ENCODE assay signal across 17 mouse cellular contexts in the genomic region with DNA sequence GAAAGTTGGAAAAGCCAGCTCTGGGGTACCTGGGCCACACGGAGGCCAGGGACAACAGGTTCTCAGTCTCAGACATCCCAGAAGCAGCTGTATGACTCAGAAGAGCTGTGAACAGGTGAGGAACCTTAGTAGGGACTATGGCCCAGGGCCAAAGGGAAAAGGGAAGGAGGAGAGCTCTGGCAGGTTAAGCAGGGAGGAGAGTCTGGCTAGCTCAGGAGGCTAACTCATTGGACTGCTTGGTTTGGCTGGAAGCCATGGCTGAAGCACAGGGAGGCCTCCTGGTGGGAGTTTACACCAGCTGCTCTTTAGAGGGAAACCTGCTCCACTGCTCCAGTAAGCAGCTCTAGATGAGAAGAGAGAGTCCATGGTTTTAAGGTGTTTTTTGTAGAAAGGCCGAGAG.
DNase-seq lines count a peak whose midpoint lies in the region; ATAC-seq and TF ChIP-seq lines count a peak whose summit lies in the region.
"Had no signal": no experiment of that assay in that cellular context is flagged by ENCODE, and none has a peak within 500 bp of the region (broad histone marks: within the 10 kb centered on the region; RNA-seq: fewer than 3 reads in every experiment).

No protein-coding gene starts in this region.

- H3K4me2 ChIP-seq in hindbrain, postnatal 0 days (ENCODE audit: low read depth, low read length) = no peak overlapping the region
- no peak overlapping the region for H3K4me2 ChIP-seq in hindbrain, embryonic 12.5 days (replicated peaks)
- no peak overlapping the region for H3K4me2 ChIP-seq in lung, embryonic 14.5 days
- no peak overlapping the region for H3K4me2 ChIP-seq in embryonic facial prominence, embryonic 15.5 days (replicated peaks)
- H3K4me2 ChIP-seq: embryonic facial prominence, embryonic 13.5 days; hindbrain, embryonic 13.5 days; liver, embryonic 13.5 days; midbrain, embryonic 15.5 days had no signal

- H3K27ac ChIP-seq in hindbrain, postnatal 0 days = no peak overlapping the region
- H3K27ac ChIP-seq in hindbrain, embryonic 12.5 days = no peak overlapping the region
- no peak overlapping the region for H3K27ac ChIP-seq in lung, embryonic 14.5 days (ENCODE audit: low read depth)
- H3K27ac ChIP-seq in embryonic facial prominence, embryonic 15.5 days (replicated peaks) = no peak overlapping the region
- H3K27ac ChIP-seq: embryonic facial prominence, embryonic 13.5 days; heart, adult 2 months; hindbrain, embryonic 13.5 days; liver, embryonic 13.5 days; midbrain, embryonic 15.5 days had no signal

- H3K4me3 ChIP-seq in hindbrain, postnatal 0 days (ENCODE audit: low read length) = no peak overlapping the region
- H3K4me3 ChIP-seq in hindbrain, embryonic 12.5 days = no peak overlapping the region
- H3K4me3 ChIP-seq in lung, embryonic 14.5 days (ENCODE audit: low read depth, low read length) = no peak overlapping the region
- H3K4me3 ChIP-seq in embryonic facial prominence, embryonic 15.5 days (replicated peaks) = no peak overlapping the region
- H3K4me3 ChIP-seq: embryonic facial prominence, embryonic 13.5 days; heart, adult 2 months; hindbrain, embryonic 13.5 days; liver, embryonic 13.5 days; midbrain, embryonic 15.5 days had no signal

- H3K9ac ChIP-seq in hindbrain, postnatal 0 days (replicated peaks; ENCODE audit: low read length) = no peak overlapping the region
- H3K9ac ChIP-seq in hindbrain, embryonic 12.5 days = no peak overlapping the region
- H3K9ac ChIP-seq in lung, embryonic 14.5 days = no peak overlapping the region
- no peak overlapping the region for H3K9ac ChIP-seq in embryonic facial prominence, embryonic 15.5 days
- H3K9ac ChIP-seq: embryonic facial prominence, embryonic 13.5 days; hindbrain, embryonic 13.5 days; liver, embryonic 13.5 days; midbrain, embryonic 15.5 days had no signal

- no peaks in the 10 kb centered on the region for H3K4me1 ChIP-seq in hindbrain, postnatal 0 days (ENCODE audit: insufficient read depth, low read length)
- no peaks in the 10 kb centered on the region for H3K4me1 ChIP-seq in hindbrain, embryonic 12.5 days
- H3K4me1 ChIP-seq in lung, embryonic 14.5 days (ENCODE audit: insufficient read depth) = no peaks in the 10 kb centered on the region
- H3K4me1 ChIP-seq in embryonic facial prominence, embryonic 15.5 days = no peaks in the 10 kb centered on the region
- H3K4me1 ChIP-seq: embryonic facial prominence, embryonic 13.5 days; hindbrain, embryonic 13.5 days; liver, embryonic 13.5 days; midbrain, embryonic 15.5 days had no signal

- peak; percentile 14 for DNase-seq in hindbrain, postnatal 0 days (ENCODE audit: low spot score)
- peak; percentile 14 for DNase-seq in lung, embryonic 14.5 days
- no peak for DNase-seq in lung, postnatal 4 days
- DNase-seq in cerebellum, postnatal 14 days = peak; percentile 43 to 63
- DNase-seq in heart, postnatal 25 days (ENCODE audit: low spot score) = no peak
- DNase-seq: gastrocnemius, postnatal 10 days; layer of hippocampus, adult 9-11 months; liver, embryonic 13.5 days; thymus, adult 2 months had no signal

- no peak for TF ChIP-seq CTCF in hindbrain, postnatal 0 days (IDR thresholded peaks at IDR 0.05; ENCODE audit: low read depth)
- TF ChIP-seq CTCF in lung, embryonic 14.5 days (IDR thresholded peaks at IDR 0.05; ENCODE audit: low read depth) = no peak

- no peak for ATAC-seq in hindbrain, postnatal 0 days
- no peak for ATAC-seq in hindbrain, embryonic 12.5 days (ENCODE audit: low FRiP score)
- ATAC-seq in lung, embryonic 14.5 days (ENCODE audit: insufficient read depth) = no peak
- ATAC-seq in embryonic facial prominence, embryonic 15.5 days (ENCODE audit: insufficient number of reproducible peaks, low FRiP score, low TSS enrichment, low read depth) = peak; percentile 51
- ATAC-seq: forebrain, embryonic 16.5 days; midbrain, embryonic 15.5 days had no signal

- intact Hi-C loops in heart, postnatal 25 days (cut with DNase I) = no loop called here

- H3K36me3 ChIP-seq in hindbrain, postnatal 0 days (ENCODE audit: insufficient read depth, low read length) = no peaks in the 10 kb centered on the region
- H3K36me3 ChIP-seq in hindbrain, embryonic 12.5 days = no peaks in the 10 kb centered on the region
- no peaks in the 10 kb centered on the region for H3K36me3 ChIP-seq in lung, embryonic 14.5 days (ENCODE audit: insufficient read depth)
- H3K36me3 ChIP-seq in embryonic facial prominence, embryonic 15.5 days = no peaks in the 10 kb centered on the region
- H3K36me3 ChIP-seq: embryonic facial prominence, embryonic 13.5 days; G1E; hindbrain, embryonic 13.5 days; liver, embryonic 13.5 days; midbrain, embryonic 15.5 days had no signal

- no peaks in the 10 kb centered on the region for H3K27me3 ChIP-seq in hindbrain, postnatal 0 days (ENCODE audit: insufficient read depth, low read length)
- no peaks in the 10 kb centered on the region for H3K27me3 ChIP-seq in hindbrain, embryonic 12.5 days
- no peaks in the 10 kb centered on the region for H3K27me3 ChIP-seq in lung, embryonic 14.5 days (ENCODE audit: insufficient read depth, low read length)
- H3K27me3 ChIP-seq in embryonic facial prominence, embryonic 15.5 days = no peaks in the 10 kb centered on the region
- H3K27me3 ChIP-seq: embryonic facial prominence, embryonic 13.5 days; hindbrain, embryonic 13.5 days; liver, embryonic 13.5 days; midbrain, embryonic 15.5 days had no signal

- WGBS in hindbrain, postnatal 0 days = 80% methylated on average over 2 of the region's 2 CpGs
- 75% methylated on average over 2 of the region's 2 CpGs for WGBS in hindbrain, embryonic 12.5 days
- WGBS in lung, embryonic 14.5 days = 68% methylated on average over 2 of the region's 2 CpGs
- 68% methylated on average over 2 of the region's 2 CpGs for WGBS in embryonic facial prominence, embryonic 15.5 days

- no peaks in the 10 kb centered on the region for H3K9me3 ChIP-seq in hindbrain, postnatal 0 days (ENCODE audit: low read length)
- H3K9me3 ChIP-seq in hindbrain, embryonic 12.5 days (replicated peaks) = no peaks in the 10 kb centered on the region
- H3K9me3 ChIP-seq in lung, embryonic 14.5 days (ENCODE audit: low read depth, low read length) = no peaks in the 10 kb centered on the region
- H3K9me3 ChIP-seq in embryonic facial prominence, embryonic 15.5 days (replicated peaks) = no peaks in the 10 kb centered on the region
- H3K9me3 ChIP-seq: embryonic facial prominence, embryonic 13.5 days; hindbrain, embryonic 13.5 days; liver, embryonic 13.5 days; midbrain, embryonic 15.5 days had no signal

Comparison
In these comparisons a context has a peak if more than half of its experiments do, and no peak if none do; other contexts are left out.
1. DNase-seq: peak in hindbrain, postnatal 0 days (single experiment), lung, embryonic 14.5 days (single experiment) and cerebellum, postnatal 14 days (2 of 2); none in lung, postnatal 4 days (0 of 2) and heart, postnatal 25 days (single experiment).